Mouse (Mus musculus) CD4-positive, CD25-positive, alpha-beta regulatory T cell (primary cell): ENCODE data around the gene Dcaf5. TPM values are rescaled to one million over a fixed set of nuclear protein-coding genes. Genes with fewer than 3 reads are reported as not detected.

Source experiments
- polyA plus RNA-seq: library from polyadenylated mRNA; unstranded; fragments of 100-300 nt; shearing (Covaris generic); gene quantifications from one replicate; pipeline ENCODE4 v1.2.1, GENCODE M21; 2017

The Dcaf5 gene
- polyA plus RNA-seq: 61.4 TPM

DNA sequence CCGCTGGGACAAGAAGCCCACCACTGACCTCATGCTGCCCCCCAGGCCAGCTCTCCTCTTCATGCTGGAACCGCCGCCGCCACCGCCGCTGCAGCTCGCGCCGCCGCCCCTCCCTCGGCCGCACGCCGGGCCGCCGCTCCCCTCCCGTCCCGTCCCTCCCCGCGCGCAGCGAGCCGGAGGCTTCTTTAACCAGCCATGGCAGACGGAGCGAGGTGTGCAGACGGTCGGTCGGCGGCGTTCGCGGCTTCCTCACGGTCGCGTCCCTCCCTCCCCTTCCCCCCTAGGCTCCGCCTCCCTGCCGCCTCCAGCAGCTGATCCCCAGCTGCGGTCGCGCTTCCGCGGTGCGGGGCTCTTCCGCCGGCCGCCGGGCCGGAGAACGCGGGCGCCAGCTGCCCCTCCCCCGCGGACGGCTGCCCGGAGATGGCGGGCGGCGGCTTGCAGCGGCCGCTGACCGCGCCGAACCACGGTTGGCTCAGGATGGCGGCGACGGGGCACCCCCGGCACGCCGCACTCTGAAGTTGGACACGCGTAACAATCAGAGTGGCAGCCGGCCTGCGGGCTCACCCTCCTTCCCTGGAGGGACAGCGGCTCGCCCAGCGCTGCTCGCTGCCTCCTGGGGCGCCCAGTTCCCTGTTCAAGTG, at the start of gene Dcaf5:
Gene Dcaf5 (minus strand): TSS at position 266 of the 641 bp plus-strand sequence.

GRCm38 (mm10) chr12:80462942-80463651, 26.7 kb upstream of the Dcaf5 start, which contains the start of gene Exd2:
Exd2 (plus strand) TSS chr12:80463095.

Other genes with a start within 250 kb of the Dcaf5 start
- gene Actn1, start 176.2 kb downstream of the Dcaf5 start, polyA plus RNA-seq: 45.9 TPM
- gene Exd2, start 26.5 kb upstream of the Dcaf5 start, polyA plus RNA-seq: 36.5 TPM
- gene Galnt16, start 81.7 kb upstream of the Dcaf5 start, polyA plus RNA-seq: 0.28 TPM
- gene Slc39a9, start 207.3 kb upstream of the Dcaf5 start, polyA plus RNA-seq: 29.3 TPM
- gene Erh, start 207.7 kb upstream of the Dcaf5 start, polyA plus RNA-seq: 63.0 TPM